In genomic region chr1:131578943-131579680, GRCm38 (mm10) we compare ENCODE assay signal across 18 mouse cellular contexts. TPM values are rescaled to one million over a fixed set of nuclear protein-coding genes. Genes with fewer than 3 reads are reported as not detected.
DNase-seq lines count a peak whose midpoint lies in the region; ATAC-seq and TF ChIP-seq lines count a peak whose summit lies in the region.
"Had no signal": no experiment of that assay in that cellular context is flagged by ENCODE, and none has a peak within 500 bp of the region (broad histone marks: within the 10 kb centered on the region; RNA-seq: fewer than 3 reads in every experiment).

No protein-coding gene starts in this region.

- H3K27ac ChIP-seq in hindbrain, postnatal 0 days: no peak overlapping the region
- no peak overlapping the region for H3K27ac ChIP-seq in hindbrain, embryonic 16.5 days (ENCODE audit: low read depth, low read length)
- H3K27ac ChIP-seq in liver, postnatal 0 days (ENCODE audit: low read depth): no peak overlapping the region
- no peak overlapping the region for H3K27ac ChIP-seq in lung, postnatal 0 days (ENCODE audit: low read length)
- H3K27ac ChIP-seq: embryonic facial prominence, embryonic 12.5 days; liver, embryonic 14.5 days; neural tube, embryonic 12.5 days had no signal

- TF ChIP-seq EP300 in liver, postnatal 0 days (IDR thresholded peaks at IDR 0.05; ENCODE audit: low read depth): no peak
- no peak for TF ChIP-seq EP300 in lung, postnatal 0 days (IDR thresholded peaks at IDR 0.05)

- peak; percentile 35 for DNase-seq in hindbrain, postnatal 0 days (ENCODE audit: low spot score)
- DNase-seq in thymus, postnatal 14 days: peak; percentile 25
- DNase-seq in thymus, postnatal 10 days (ENCODE audit: low spot score in 2 of 2): no peak
- peak; percentile 20 to 39 for DNase-seq in cerebellum, postnatal 36 days
- DNase-seq in liver, postnatal 0 days: no peak
- no peak for DNase-seq in lung, postnatal 0 days (ENCODE audit: low spot score)
- DNase-seq: heart, postnatal 10 days; lung, postnatal 4 days; midbrain, embryonic 14.5 days had no signal

- no peak overlapping the region for H3K9ac ChIP-seq in hindbrain, postnatal 0 days (replicated peaks; ENCODE audit: low read length)
- no peak overlapping the region for H3K9ac ChIP-seq in hindbrain, embryonic 16.5 days (ENCODE audit: low read depth, low read length)
- no peak overlapping the region for H3K9ac ChIP-seq in liver, postnatal 0 days (replicated peaks)
- H3K9ac ChIP-seq in lung, postnatal 0 days (replicated peaks; ENCODE audit: low read depth): no peak overlapping the region
- H3K9ac ChIP-seq: embryonic facial prominence, embryonic 12.5 days; liver, embryonic 14.5 days; neural tube, embryonic 12.5 days had no signal

- 0 out of 2 replicates have a peak, but pooled peaks have one; percentile 56 for ATAC-seq in hindbrain, postnatal 0 days
- ATAC-seq in hindbrain, embryonic 16.5 days: no peak
- no peak for ATAC-seq in liver, postnatal 0 days
- ATAC-seq in lung, postnatal 0 days: no peak
- ATAC-seq: Patski had no signal

- TF ChIP-seq CTCF in hindbrain, postnatal 0 days (IDR thresholded peaks at IDR 0.05; ENCODE audit: low read depth): no peak
- TF ChIP-seq CTCF in liver, postnatal 0 days (IDR thresholded peaks at IDR 0.05; ENCODE audit: low read depth): no peak
- no peak for TF ChIP-seq CTCF in lung, postnatal 0 days (IDR thresholded peaks at IDR 0.05)

- H3K27me3 ChIP-seq in hindbrain, postnatal 0 days (ENCODE audit: insufficient read depth, low read length): no peaks in the 10 kb centered on the region
- H3K27me3 ChIP-seq in hindbrain, embryonic 16.5 days (replicated peaks; ENCODE audit: control insufficient read depth, insufficient read depth, low read length): no peaks in the 10 kb centered on the region
- no peaks in the 10 kb centered on the region for H3K27me3 ChIP-seq in liver, postnatal 0 days (ENCODE audit: insufficient read depth, low read length)
- no peaks in the 10 kb centered on the region for H3K27me3 ChIP-seq in lung, postnatal 0 days (replicated peaks; ENCODE audit: insufficient read depth, low read length)
- H3K27me3 ChIP-seq: embryonic facial prominence, embryonic 12.5 days; neural tube, embryonic 12.5 days had no signal

- no peaks in the 10 kb centered on the region for H3K36me3 ChIP-seq in hindbrain, postnatal 0 days (ENCODE audit: insufficient read depth, low read length)
- no peaks in the 10 kb centered on the region for H3K36me3 ChIP-seq in hindbrain, embryonic 16.5 days (ENCODE audit: control insufficient read depth, insufficient read depth, low read length)
- no peaks in the 10 kb centered on the region for H3K36me3 ChIP-seq in liver, postnatal 0 days (replicated peaks; ENCODE audit: insufficient read depth, low read length)
- H3K36me3 ChIP-seq in lung, postnatal 0 days (ENCODE audit: insufficient read depth, low read length): no peaks in the 10 kb centered on the region
- H3K36me3 ChIP-seq: embryonic facial prominence, embryonic 12.5 days; neural tube, embryonic 12.5 days had no signal

- 76% methylated on average over 17 of the region's 17 CpGs for WGBS in hindbrain, postnatal 0 days
- 81% methylated on average over 17 of the region's 17 CpGs for WGBS in hindbrain, embryonic 16.5 days
- WGBS in liver, postnatal 0 days (ENCODE audit: insufficient replicate concordance): 64% methylated on average over 17 of the region's 17 CpGs
- WGBS in lung, postnatal 0 days: 82% methylated on average over 17 of the region's 17 CpGs

- no peak overlapping the region for H3K4me2 ChIP-seq in hindbrain, postnatal 0 days (ENCODE audit: low read depth, low read length)
- no peak overlapping the region for H3K4me2 ChIP-seq in hindbrain, embryonic 16.5 days (ENCODE audit: low read length)
- no peak overlapping the region for H3K4me2 ChIP-seq in liver, postnatal 0 days (ENCODE audit: low read depth, low read length)
- H3K4me2 ChIP-seq in lung, postnatal 0 days (replicated peaks; ENCODE audit: low read depth, low read length): no peak overlapping the region
- H3K4me2 ChIP-seq: embryonic facial prominence, embryonic 12.5 days; neural tube, embryonic 12.5 days had no signal

- no peaks in the 10 kb centered on the region for H3K9me3 ChIP-seq in hindbrain, postnatal 0 days (ENCODE audit: low read length)
- no peaks in the 10 kb centered on the region for H3K9me3 ChIP-seq in hindbrain, embryonic 16.5 days (ENCODE audit: control insufficient read depth, low read length)
- no peaks in the 10 kb centered on the region for H3K9me3 ChIP-seq in liver, postnatal 0 days (ENCODE audit: low read length)
- H3K9me3 ChIP-seq in lung, postnatal 0 days (ENCODE audit: low read length): no peaks in the 10 kb centered on the region
- H3K9me3 ChIP-seq: embryonic facial prominence, embryonic 12.5 days; neural tube, embryonic 12.5 days had no signal

- no peaks in the 10 kb centered on the region for H3K4me1 ChIP-seq in hindbrain, postnatal 0 days (ENCODE audit: insufficient read depth, low read length)
- no peaks in the 10 kb centered on the region for H3K4me1 ChIP-seq in hindbrain, embryonic 16.5 days (ENCODE audit: control insufficient read depth, insufficient read depth, low read depth, low read length)
- H3K4me1 ChIP-seq in liver, postnatal 0 days (ENCODE audit: insufficient read depth): no peaks in the 10 kb centered on the region
- no peaks in the 10 kb centered on the region for H3K4me1 ChIP-seq in lung, postnatal 0 days (ENCODE audit: insufficient read depth, low read depth, low read length)
- H3K4me1 ChIP-seq: neural tube, embryonic 12.5 days had no signal

- no peak overlapping the region for H3K4me3 ChIP-seq in hindbrain, postnatal 0 days (ENCODE audit: low read length)
- H3K4me3 ChIP-seq in hindbrain, embryonic 16.5 days (ENCODE audit: low read length): no peak overlapping the region
- no peak overlapping the region for H3K4me3 ChIP-seq in liver, postnatal 0 days (ENCODE audit: low read depth, low read length)
- no peak overlapping the region for H3K4me3 ChIP-seq in lung, postnatal 0 days (ENCODE audit: low read depth, low read length)
- H3K4me3 ChIP-seq: embryonic facial prominence, embryonic 12.5 days; neural tube, embryonic 12.5 days had no signal

RNA-seq across cellular contexts. Expression of gene Avpr1b, which starts 19.9 kb away (rescaled TPM):
- total RNA-seq in hindbrain, postnatal 0 days (2014; rRNA removed): not detected in 2 replicates
- polyA plus RNA-seq in hindbrain, postnatal 0 days (2015; fragmentation: Nextera tagmentation; extraction: Ambion mirVana): not detected in 2 replicates
- not detected in 2 replicates for polyA plus RNA-seq in hindbrain, embryonic 16.5 days (2015; fragmentation: Nextera tagmentation; extraction: Ambion mirVana)
- not detected in 2 replicates for polyA plus RNA-seq in liver, postnatal 0 days (2015; fragmentation: Nextera tagmentation; extraction: Ambion mirVana)
- polyA plus RNA-seq in lung, postnatal 0 days (2015; fragmentation: Nextera tagmentation; extraction: Ambion mirVana): not detected in 2 replicates
- total RNA-seq: granulocyte monocyte progenitor cell, adult 5-6 weeks; heart, postnatal 10 days; left cerebral cortex, adult 18-20 months had no signal
- polyA plus RNA-seq: embryonic facial prominence, embryonic 12.5 days; frontal cortex, adult 2 months; kidney, embryonic 14.5 days; liver, embryonic 14.5 days; midbrain, embryonic 14.5 days; neural tube, embryonic 12.5 days; Patski had no signal

RNA-seq across cellular contexts. Expression of gene Fam72a, which starts 51.4 kb away (rescaled TPM):
- 0.11 TPM in 1 of 2 replicates, not detected in the other for total RNA-seq in hindbrain, postnatal 0 days (2014; rRNA removed)
- polyA plus RNA-seq in hindbrain, postnatal 0 days (2015; fragmentation: Nextera tagmentation; extraction: Ambion mirVana): 0.98 and 1.4 TPM in 2 replicates
- 1.1 and 1.6 TPM in 2 replicates for polyA plus RNA-seq in hindbrain, embryonic 16.5 days (2015; fragmentation: Nextera tagmentation; extraction: Ambion mirVana)
- 1.2 and 1.5 TPM in 2 replicates for polyA plus RNA-seq in liver, postnatal 0 days (2015; fragmentation: Nextera tagmentation; extraction: Ambion mirVana)
- polyA plus RNA-seq in lung, postnatal 0 days (2015; fragmentation: Nextera tagmentation; extraction: Ambion mirVana): 1.1 and 1.3 TPM in 2 replicates

RNA-seq across cellular contexts. Expression of gene Srgap2, which starts 52.0 kb away (rescaled TPM):
- 62.8 and 69.3 TPM in 2 replicates for total RNA-seq in hindbrain, postnatal 0 days (2014; rRNA removed)
- polyA plus RNA-seq in hindbrain, postnatal 0 days (2015; fragmentation: Nextera tagmentation; extraction: Ambion mirVana): 23.3 and 24.5 TPM in 2 replicates
- 24.6 and 30.4 TPM in 2 replicates for polyA plus RNA-seq in hindbrain, embryonic 16.5 days (2015; fragmentation: Nextera tagmentation; extraction: Ambion mirVana)
- polyA plus RNA-seq in liver, postnatal 0 days (2015; fragmentation: Nextera tagmentation; extraction: Ambion mirVana): 4.1 TPM in 2 replicates
- 9.5 and 10.1 TPM in 2 replicates for polyA plus RNA-seq in lung, postnatal 0 days (2015; fragmentation: Nextera tagmentation; extraction: Ambion mirVana)

RNA-seq across cellular contexts. Expression of gene Ctse, which starts 59.0 kb away (rescaled TPM):
- not detected in 2 replicates for total RNA-seq in hindbrain, postnatal 0 days (2014; rRNA removed)
- polyA plus RNA-seq in hindbrain, postnatal 0 days (2015; fragmentation: Nextera tagmentation; extraction: Ambion mirVana): not detected in 2 replicates
- polyA plus RNA-seq in hindbrain, embryonic 16.5 days (2015; fragmentation: Nextera tagmentation; extraction: Ambion mirVana): not detected in 2 replicates
- polyA plus RNA-seq in liver, postnatal 0 days (2015; fragmentation: Nextera tagmentation; extraction: Ambion mirVana): 69.2 and 76.3 TPM in 2 replicates
- polyA plus RNA-seq in lung, postnatal 0 days (2015; fragmentation: Nextera tagmentation; extraction: Ambion mirVana): 0.80 and 1.1 TPM in 2 replicates
- polyA plus RNA-seq: frontal cortex, adult 2 months; midbrain, embryonic 14.5 days; Patski had no signal

Comparison
In these comparisons a context has a peak if more than half of its experiments do, and no peak if none do; other contexts are left out.
1. DNase-seq: peak in hindbrain, postnatal 0 days (single experiment), thymus, postnatal 14 days (single experiment) and cerebellum, postnatal 36 days (2 of 2); none in thymus, postnatal 10 days (0 of 2), liver, postnatal 0 days (single experiment) and lung, postnatal 0 days (single experiment).